Mouse (Mus musculus) urinary bladder, postnatal 10 days (tissue): ENCODE data around the gene Ttc21a.
"Not testable (repeated sequence)": the region's sequence is repeated elsewhere in the genome, so short reads cannot be mapped to it uniquely, and the experiment has no call there.

ENCODE experiments used
- DNase-seq: peaks from one replicate; pipeline ENCODE4 v3.0.0; 2022; ENCODE audit warnings: low spot score

Ttc21a gene

GRCm38 (mm10) chr9:119998776-119999175, 61.4 kb downstream of the Ttc21a start:
- no peak for DNase-seq

GRCm38 (mm10) chr9:119999636-120000035, 62.2 kb downstream of the Ttc21a start:
- DNase-seq, result no peak

- DNase-seq, result no peak
Measured at GRCm38 (mm10) chr9:120000761-120001160, 63.4 kb downstream of the Ttc21a start.

GRCm38 (mm10) chr9:120001945-120002725, 64.7 kb downstream of the Ttc21a start:
- DNase-seq, result peak; percentile 55

- DNase-seq, result no peak
Measured at GRCm38 (mm10) chr9:120002893-120003292, 65.5 kb downstream of the Ttc21a start.

GRCm38 (mm10) chr9:120005936-120006335, 68.5 kb downstream of the Ttc21a start:
- DNase-seq, result no peak

GRCm38 (mm10) chr9:120007833-120008232, 70.4 kb downstream of the Ttc21a start:
- DNase-seq, result no peak

- no peak for DNase-seq
Measured at GRCm38 (mm10) chr9:120009226-120009841, 71.9 kb downstream of the Ttc21a start.

GRCm38 (mm10) chr9:120009871-120010270, 72.5 kb downstream of the Ttc21a start:
- DNase-seq, result no peak

- peak; percentile 99 for DNase-seq
Measured at GRCm38 (mm10) chr9:120010781-120011511, 73.5 kb downstream of the Ttc21a start.

- no peak for DNase-seq
Measured at GRCm38 (mm10) chr9:120011533-120011932, 74.1 kb downstream of the Ttc21a start.

GRCm38 (mm10) chr9:120012161-120012560, 74.8 kb downstream of the Ttc21a start:
- DNase-seq, result not testable (repeated sequence)

- DNase-seq, result no peak
Measured at GRCm38 (mm10) chr9:120012781-120013180, 75.4 kb downstream of the Ttc21a start.

- no peak for DNase-seq
Measured at GRCm38 (mm10) chr9:120013251-120013820, 75.9 kb downstream of the Ttc21a start.

- no peak for DNase-seq
Measured at GRCm38 (mm10) chr9:120014828-120015227, 77.4 kb downstream of the Ttc21a start.

- no peak for DNase-seq
Measured at GRCm38 (mm10) chr9:120016956-120017355, 79.5 kb downstream of the Ttc21a start.
